Mouse (Mus musculus) gastrocnemius, postnatal 10 days (tissue): ENCODE results near the gene Pik3r5. TPM values are rescaled to one million over a fixed set of nuclear protein-coding genes. Genes with fewer than 3 reads are reported as not detected.

Experiments
- DNase-seq: peaks from one replicate; pipeline ENCODE4 v3.0.0; 2021; ENCODE audit warnings: mixed read lengths
- total RNA-seq, 2 experiments: library from RNA; stranded (reverse); gene quantifications; 2 replicates each; pipeline ENCODE4 v1.2.3; 2021

Pik3r5 gene
- total RNA-seq, 2 experiments from 2014 or later = 0.52 to 0.54 TPM

DNA sequence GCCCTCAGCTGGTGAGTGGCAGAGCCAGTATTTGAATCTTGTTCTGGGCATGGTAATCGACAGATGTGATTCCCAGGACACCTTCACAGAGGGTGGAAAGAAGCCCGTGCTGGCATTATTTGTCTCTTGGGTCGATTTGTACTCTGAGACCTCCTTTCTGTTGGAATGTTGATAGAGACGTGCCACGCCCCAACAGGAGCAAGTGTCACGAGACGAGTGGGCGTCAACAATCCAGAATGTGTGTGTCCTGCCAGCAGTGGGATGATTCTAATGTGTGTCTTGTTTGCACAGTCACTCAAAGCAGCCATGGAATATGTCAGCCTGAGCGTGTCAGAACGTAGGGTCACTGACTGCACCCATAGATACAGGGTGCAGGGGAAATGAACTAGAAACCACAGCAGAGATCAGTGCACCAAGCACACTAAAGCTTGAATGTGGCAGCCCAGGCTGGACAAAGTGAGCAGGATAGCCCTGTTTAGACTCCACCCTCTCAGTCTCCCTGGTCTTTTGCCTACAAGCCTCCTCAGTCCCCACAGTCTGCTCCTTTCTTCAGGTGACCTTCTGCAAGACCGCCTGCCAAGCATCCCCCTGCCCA is 100.1 kb downstream of the Pik3r5 start:
- no peak for DNase-seq

DNA sequence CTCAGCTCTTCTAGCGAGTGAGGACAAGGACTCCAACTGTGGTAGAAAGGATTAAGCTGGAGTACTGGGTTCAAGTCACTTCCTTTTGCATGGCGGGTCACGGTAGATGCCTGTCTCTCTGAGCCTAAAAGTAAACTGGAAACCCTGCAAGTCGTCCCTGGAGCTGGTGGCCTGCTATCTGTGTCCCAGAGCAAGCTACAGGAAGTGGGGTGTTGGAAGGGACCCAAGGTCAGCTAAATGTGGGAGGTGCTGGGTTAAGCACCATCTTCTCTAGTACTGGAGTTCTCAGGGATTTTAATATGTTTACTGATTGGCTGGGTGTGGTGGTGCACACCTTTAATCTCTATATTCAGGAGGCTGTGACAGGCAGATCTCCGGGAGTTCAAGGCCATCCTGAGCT is 100.9 kb downstream of the Pik3r5 start:
- DNase-seq = no peak

GRCm38 (mm10) chr11:68533971-68534475 is 102.1 kb downstream of the Pik3r5 start:
- DNase-seq = no peak

GRCm38 (mm10) chr11:68536026-68536425 is 104.1 kb downstream of the Pik3r5 start:
- no peak for DNase-seq

DNA sequence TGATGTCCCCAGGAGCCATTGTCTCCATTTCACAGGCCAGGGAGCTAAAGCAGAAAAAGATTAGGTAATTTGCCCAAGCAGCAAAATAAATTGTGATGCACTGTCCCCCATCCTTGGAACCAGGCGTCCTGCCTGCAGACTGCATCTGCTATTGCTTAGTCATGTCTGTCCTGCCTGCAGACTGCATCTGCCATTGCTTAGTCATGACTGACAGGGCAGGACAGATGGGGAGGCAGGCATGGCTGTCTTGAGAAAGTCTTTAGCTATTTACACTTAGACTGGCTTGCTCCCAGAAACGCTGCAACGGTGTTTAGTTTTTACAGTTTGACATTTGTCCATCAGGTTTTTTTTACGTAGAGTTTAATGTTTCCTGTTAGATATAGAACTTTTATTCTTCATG is 104.5 kb downstream of the Pik3r5 start:
- DNase-seq = no peak

DNA sequence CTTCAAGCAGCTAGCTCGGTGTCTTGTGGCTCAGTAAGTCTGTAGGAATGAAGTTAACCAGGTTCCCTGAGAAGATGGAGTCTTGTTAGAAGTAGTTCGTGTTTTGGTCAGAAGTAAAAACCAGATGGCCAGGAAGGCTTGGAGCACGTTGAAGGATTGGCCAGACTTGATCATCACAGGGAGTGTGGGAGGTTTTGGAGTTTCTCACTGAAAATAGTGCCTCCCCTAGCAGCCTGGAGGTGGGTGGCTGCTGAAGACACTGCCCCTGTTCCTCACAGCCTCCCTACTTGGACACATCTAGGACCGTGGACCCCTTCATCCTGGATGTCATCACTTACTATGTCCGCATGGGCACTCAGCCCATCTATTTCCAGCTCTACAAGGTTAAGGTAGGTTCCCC is 107.7 kb downstream of the Pik3r5 start:
- DNase-seq = no peak

DNA sequence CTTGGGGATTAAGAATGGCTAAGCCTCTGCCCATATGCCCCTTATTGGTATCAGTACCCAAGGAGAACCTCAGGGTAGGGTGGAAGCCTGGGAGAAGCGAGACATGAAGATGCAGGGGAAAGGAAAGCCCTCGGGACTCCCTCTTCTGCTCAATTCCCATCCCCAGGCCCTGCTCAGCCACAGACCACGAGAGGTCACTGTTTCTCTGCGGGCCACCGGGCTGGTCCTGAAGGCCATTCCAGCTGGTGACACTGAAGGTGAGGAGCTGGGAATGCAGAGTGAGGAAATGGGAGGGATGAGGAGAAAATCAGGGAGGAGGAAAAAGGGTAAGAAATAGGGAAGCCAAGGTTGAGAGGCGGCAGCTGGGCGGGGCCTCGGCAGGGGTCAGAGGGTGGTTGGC is 112.6 kb downstream of the Pik3r5 start:
- no peak for DNase-seq

DNA sequence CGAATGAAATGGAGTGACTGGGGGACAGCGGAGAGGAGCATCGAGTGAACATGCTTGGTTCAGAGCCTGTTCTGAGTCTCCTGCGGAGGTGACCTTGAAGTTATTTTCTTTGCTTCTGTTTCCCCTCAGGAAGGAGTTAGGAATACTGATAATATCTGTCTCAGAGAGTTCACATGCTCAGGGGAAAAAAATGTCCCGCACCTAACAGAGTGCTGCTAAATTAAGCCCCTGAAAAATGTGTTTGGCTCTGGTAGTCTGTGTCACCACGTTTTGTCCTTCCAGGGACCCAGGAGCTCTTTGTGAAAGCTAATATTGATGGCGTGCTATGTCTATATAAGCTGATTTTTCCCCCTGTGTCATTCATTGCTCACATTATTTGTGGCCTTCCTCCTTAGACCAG is 113.3 kb downstream of the Pik3r5 start:
- no peak for DNase-seq

DNA sequence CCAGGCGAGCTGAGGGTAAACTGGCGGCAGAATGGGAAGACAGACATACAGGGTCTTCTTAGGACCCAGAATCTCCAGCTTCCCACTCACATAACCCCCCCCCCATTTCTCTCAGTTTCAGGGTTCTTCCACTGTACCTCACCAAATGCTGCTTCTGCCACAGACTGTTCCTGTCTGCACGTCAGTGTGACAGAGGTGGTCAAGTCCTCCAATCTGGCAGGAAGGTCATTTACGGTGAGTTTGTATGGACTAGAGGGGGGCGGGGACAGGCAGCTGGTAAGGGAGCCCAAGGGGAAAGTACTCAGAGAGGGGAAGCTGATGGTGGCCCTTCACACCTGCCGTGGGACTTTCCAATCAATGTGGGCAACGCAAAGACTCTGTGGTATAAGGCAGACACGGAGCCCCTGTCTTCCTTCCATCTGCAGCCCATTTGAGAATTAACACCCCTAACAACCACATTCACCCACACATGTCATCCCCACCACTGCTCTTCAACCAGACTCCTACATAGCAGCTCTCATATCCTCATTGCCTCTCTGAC is 113.8 kb downstream of the Pik3r5 start:
- DNase-seq = no peak

Other genes starting within 250 kb of the Pik3r5 start
- 10 to 100 TPM; 12.2 to 14.4 TPM for gene Ntn1, start 31.3 kb upstream of the Pik3r5 start, total RNA-seq
- 1 to 10 TPM; 3.0 to 3.1 TPM for gene Pik3r6, start 70.9 kb downstream of the Pik3r5 start, total RNA-seq
- gene Mfsd6l, start 124.1 kb downstream of the Pik3r5 start, total RNA-seq = under 1 TPM; 0.14 to 0.20 TPM
- under 1 TPM in 1 of 2 experiments, not detected in 1; 0.31 TPM for gene Ccdc42, start 154.9 kb downstream of the Pik3r5 start, total RNA-seq